Mouse (Mus musculus): ENCODE measurements at regions not wholly inside any gene's neighbourhood (a gene's known extent, or its start where the extent isn't known, plus 50 kb on each side); places are given as distances from the start of the nearest gene placed in this dataset.

DNA sequence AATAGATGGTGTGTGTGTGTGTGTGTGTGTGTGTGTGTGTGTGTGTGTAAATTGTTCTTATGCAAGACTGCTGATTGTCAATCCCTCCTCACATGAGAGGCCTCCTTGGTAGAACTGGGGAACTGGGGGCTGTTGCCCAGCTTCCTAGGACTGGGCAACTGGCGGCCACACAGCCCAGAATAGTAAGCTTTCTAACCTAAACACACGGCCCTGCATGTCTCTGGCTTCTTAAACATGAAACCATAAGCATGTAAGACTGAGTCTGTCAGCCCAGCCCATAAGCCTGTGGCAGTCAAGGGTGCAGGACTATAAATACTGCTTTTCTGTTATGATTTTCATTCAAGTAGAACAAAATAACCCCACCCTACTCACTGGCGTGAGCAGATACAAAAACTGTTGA, 60.7 kb downstream of the Ifng start:
- Histone ChIP-seq H3K36me3 (ENCODE audit: control insufficient read depth, insufficient read depth, low read length) (no peaks in the 10 kb centered on the region), H3K4me1 (ENCODE audit: control insufficient read depth, insufficient read depth, insufficient read length, low read length) (no peaks in the 10 kb centered on the region), H3K27me3 (ENCODE audit: control insufficient read depth, insufficient read depth, low read length) (no peaks in the 10 kb centered on the region), H3K4me3 (ENCODE audit: low read depth, low read length) (no peak overlapping the region), H3K27ac (ENCODE audit: insufficient read depth, low read depth, low read length) (no peak overlapping the region)
- 78% methylated on average over 3 of the region's 3 CpGs for WGBS
- no peak for TF ChIP-seq POLR2A (IDR thresholded peaks at IDR 0.05; ENCODE audit: low read depth, low read length)
- no peak for TF ChIP-seq CTCF (IDR thresholded peaks at IDR 0.05; ENCODE audit: extremely low read depth, insufficient read length, insufficient replicate concordance, low read depth, low read length)

DNA sequence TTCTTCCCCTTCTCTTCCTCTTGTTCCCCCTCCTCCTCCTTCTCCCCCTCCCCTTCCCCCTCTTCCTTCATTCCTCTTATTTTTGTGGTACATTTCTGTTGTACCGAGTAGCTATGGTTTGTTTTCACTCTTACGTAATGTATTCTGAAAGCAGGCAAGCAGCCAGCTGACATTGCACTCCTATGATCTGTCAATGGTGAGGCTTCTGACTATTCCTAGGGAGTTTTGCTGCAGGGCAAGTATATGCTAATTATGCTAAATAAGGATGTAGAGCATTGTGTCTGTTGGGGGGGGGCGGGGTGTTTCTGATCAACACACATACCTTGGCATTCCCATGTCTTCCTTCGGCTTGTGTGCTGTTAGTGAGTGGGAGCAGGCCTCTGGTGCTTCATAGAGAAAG, 64.0 kb downstream of the Ifng start:
- Histone ChIP-seq H3K27ac (ENCODE audit: insufficient read depth, low read depth, low read length) (no peak overlapping the region), H3K27me3 (ENCODE audit: control insufficient read depth, insufficient read depth, low read length) (no peaks in the 10 kb centered on the region), H3K4me3 (ENCODE audit: low read depth, low read length) (no peak overlapping the region), H3K4me1 (ENCODE audit: control insufficient read depth, insufficient read depth, insufficient read length, low read length) (no peaks in the 10 kb centered on the region), H3K36me3 (ENCODE audit: control insufficient read depth, insufficient read depth, low read length) (no peaks in the 10 kb centered on the region)
- no peak for TF ChIP-seq POLR2A (IDR thresholded peaks at IDR 0.05; ENCODE audit: low read depth, low read length)
- TF ChIP-seq CTCF (IDR thresholded peaks at IDR 0.05; ENCODE audit: extremely low read depth, insufficient read length, insufficient replicate concordance, low read depth, low read length) = no peak
- 65% methylated on average over 4 of the region's 4 CpGs for WGBS

DNA sequence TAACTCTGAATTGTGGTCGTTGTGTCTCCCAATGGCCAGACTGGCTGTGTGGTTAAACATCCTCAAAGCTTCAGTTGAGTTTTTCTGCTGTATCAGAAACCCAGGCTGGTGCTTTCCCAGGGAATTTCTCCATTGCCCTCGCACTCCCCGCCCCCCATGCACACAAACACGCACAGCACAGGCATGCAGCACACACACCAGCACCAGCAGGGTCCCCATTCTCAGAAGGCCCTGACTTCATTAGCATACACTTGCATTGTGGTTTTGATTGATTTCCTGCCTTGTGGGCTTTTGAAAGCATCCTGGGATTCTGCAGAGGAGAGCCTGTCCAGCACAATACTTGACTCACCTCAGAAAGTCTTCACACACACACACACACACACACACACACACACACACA, 65.3 kb downstream of the Ifng start:
- TF ChIP-seq POLR2A (IDR thresholded peaks at IDR 0.05; ENCODE audit: low read depth, low read length) = no peak
- no peak for TF ChIP-seq CTCF (IDR thresholded peaks at IDR 0.05; ENCODE audit: extremely low read depth, insufficient read length, insufficient replicate concordance, low read depth, low read length)
- no peaks in the 10 kb centered on the region for H3K36me3 ChIP-seq (ENCODE audit: control insufficient read depth, insufficient read depth, low read length)
- WGBS = 72% methylated on average over 4 of the region's 4 CpGs
- no peaks in the 10 kb centered on the region for H3K4me1 ChIP-seq (ENCODE audit: control insufficient read depth, insufficient read depth, insufficient read length, low read length)
- no peak overlapping the region for H3K27ac ChIP-seq (ENCODE audit: insufficient read depth, low read depth, low read length)
- no peaks in the 10 kb centered on the region for H3K27me3 ChIP-seq (ENCODE audit: control insufficient read depth, insufficient read depth, low read length)
- no peak overlapping the region for H3K4me3 ChIP-seq (ENCODE audit: low read depth, low read length)

DNA sequence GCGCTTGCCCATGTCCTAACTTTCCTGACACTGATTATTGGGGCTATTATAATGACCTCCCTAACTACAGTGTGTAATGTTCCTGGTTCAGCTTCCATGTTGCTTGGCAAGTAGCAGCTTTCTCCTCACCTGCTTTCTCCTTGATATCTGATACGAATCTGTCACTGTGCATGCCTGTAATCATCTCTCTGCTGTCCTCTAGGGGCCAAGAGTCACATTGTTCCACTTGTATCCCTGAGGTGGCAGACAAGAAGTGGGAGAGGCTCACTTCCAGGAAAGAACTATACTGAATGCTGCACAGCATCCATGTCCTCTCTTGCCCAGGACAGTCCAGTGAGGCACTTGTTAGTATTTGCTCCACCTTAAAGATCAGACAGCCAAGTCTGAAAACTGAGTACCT, 66.8 kb downstream of the Ifng start:
- 39% methylated on average over 2 of the region's 2 CpGs for WGBS
- TF ChIP-seq CTCF (IDR thresholded peaks at IDR 0.05; ENCODE audit: extremely low read depth, insufficient read length, insufficient replicate concordance, low read depth, low read length) = no peak
- TF ChIP-seq POLR2A (IDR thresholded peaks at IDR 0.05; ENCODE audit: low read depth, low read length) = no peak
- H3K27me3 ChIP-seq (ENCODE audit: control insufficient read depth, insufficient read depth, low read length) = no peaks in the 10 kb centered on the region
- H3K4me3 ChIP-seq (ENCODE audit: low read depth, low read length) = no peak overlapping the region
- no peak overlapping the region for H3K27ac ChIP-seq (ENCODE audit: insufficient read depth, low read depth, low read length)
- H3K4me1 ChIP-seq (ENCODE audit: control insufficient read depth, insufficient read depth, insufficient read length, low read length) = no peaks in the 10 kb centered on the region
- no peaks in the 10 kb centered on the region for H3K36me3 ChIP-seq (ENCODE audit: control insufficient read depth, insufficient read depth, low read length)

DNA sequence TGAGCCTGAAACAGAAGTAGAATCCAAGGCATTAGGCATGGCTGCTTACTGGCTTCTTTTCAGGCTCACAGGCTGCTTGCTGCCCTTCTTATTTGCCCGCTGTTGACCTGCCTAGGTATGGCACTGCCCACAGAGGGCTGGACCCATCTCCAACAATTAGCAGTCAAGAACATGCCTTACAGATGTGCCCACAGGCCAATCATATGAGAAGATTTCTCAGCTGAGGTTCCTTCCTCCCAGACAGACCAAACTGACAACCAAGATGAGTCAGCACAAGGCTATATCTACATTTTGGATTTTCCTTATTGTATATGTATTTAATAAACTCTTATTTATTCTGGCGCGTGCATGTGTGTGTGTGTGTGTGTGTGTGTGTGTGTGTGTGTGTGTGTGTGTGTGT, 76.0 kb downstream of the Ifng start:
- 87% methylated on average over 3 of the region's 3 CpGs for WGBS

DNA sequence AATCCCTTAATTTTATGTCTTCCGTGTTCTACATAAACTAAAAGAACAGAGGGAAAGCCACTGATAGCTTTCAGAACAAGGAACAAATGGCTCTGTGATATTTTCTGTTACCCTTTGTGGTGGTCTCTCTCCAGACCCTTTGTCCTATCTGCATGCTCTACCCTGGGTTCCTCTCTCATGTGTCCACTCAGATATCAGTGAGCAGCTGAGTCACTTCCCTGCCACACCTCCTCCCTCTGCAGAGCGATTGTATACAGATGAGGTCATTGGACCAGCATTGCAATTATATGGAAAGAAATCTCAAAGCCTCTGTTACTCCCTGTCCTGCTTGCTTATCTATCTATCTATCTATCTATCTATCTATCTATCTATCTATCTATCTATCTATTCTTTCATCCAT, 77.1 kb downstream of the Ifng start:
- Histone ChIP-seq H3K36me3 (ENCODE audit: control insufficient read depth, insufficient read depth, low read length) (no peaks in the 10 kb centered on the region), H3K27ac (ENCODE audit: insufficient read depth, low read depth, low read length) (no peak overlapping the region), H3K4me1 (ENCODE audit: control insufficient read depth, insufficient read depth, insufficient read length, low read length) (no peaks in the 10 kb centered on the region), H3K27me3 (ENCODE audit: control insufficient read depth, insufficient read depth, low read length) (no peaks in the 10 kb centered on the region), H3K4me3 (ENCODE audit: low read depth, low read length) (no peak overlapping the region)
- no peak for TF ChIP-seq POLR2A (IDR thresholded peaks at IDR 0.05; ENCODE audit: low read depth, low read length)
- no peak for TF ChIP-seq CTCF (IDR thresholded peaks at IDR 0.05; ENCODE audit: extremely low read depth, insufficient read length, insufficient replicate concordance, low read depth, low read length)
- 60% methylated on average over 2 of the region's 2 CpGs for WGBS

More for the DNA sequence above, 76.0 kb downstream of the Ifng start:
- Histone ChIP-seq H3K27me3 (ENCODE audit: control insufficient read depth, insufficient read depth, low read length) (no peaks in the 10 kb centered on the region), H3K36me3 (ENCODE audit: control insufficient read depth, insufficient read depth, low read length) (no peaks in the 10 kb centered on the region), H3K4me1 (ENCODE audit: control insufficient read depth, insufficient read depth, insufficient read length, low read length) (no peaks in the 10 kb centered on the region), H3K4me3 (ENCODE audit: low read depth, low read length) (no peak overlapping the region), H3K27ac (ENCODE audit: insufficient read depth, low read depth, low read length) (no peak overlapping the region)
- TF ChIP-seq CTCF (IDR thresholded peaks at IDR 0.05; ENCODE audit: extremely low read depth, insufficient read length, insufficient replicate concordance, low read depth, low read length) = no peak
- no peak for TF ChIP-seq POLR2A (IDR thresholded peaks at IDR 0.05; ENCODE audit: low read depth, low read length)

DNA sequence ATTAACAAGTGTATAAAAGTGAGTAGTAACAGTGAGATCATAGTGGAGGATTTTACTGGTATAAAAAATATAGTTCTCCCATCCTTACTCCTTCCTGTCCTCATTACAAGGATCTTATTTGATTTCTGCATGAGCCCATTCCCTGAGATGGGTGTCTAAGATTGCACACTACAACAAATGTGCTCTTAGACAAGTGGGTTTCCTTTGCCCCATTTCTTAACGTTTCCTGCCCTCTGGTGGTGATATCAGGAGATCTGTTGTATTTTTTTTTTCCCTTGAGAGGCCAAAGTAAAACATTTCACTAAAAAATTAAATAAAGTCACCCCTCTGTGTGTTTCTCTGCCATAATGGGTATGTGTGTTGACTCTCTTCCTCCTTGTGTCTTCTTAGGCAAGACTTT, 105.1 kb downstream of the Ifng start:
- no peaks in the 10 kb centered on the region for H3K27me3 ChIP-seq (ENCODE audit: control insufficient read depth, insufficient read depth, low read length)
- H3K4me3 ChIP-seq (ENCODE audit: low read depth, low read length) = no peak overlapping the region
- TF ChIP-seq CTCF (IDR thresholded peaks at IDR 0.05; ENCODE audit: extremely low read depth, insufficient read length, insufficient replicate concordance, low read depth, low read length) (no peak), POLR2A (IDR thresholded peaks at IDR 0.05; ENCODE audit: low read depth, low read length) (no peak)
- no peak overlapping the region for H3K27ac ChIP-seq (ENCODE audit: insufficient read depth, low read depth, low read length)
- H3K36me3 ChIP-seq (ENCODE audit: control insufficient read depth, insufficient read depth, low read length) = no peaks in the 10 kb centered on the region
- no peaks in the 10 kb centered on the region for H3K4me1 ChIP-seq (ENCODE audit: control insufficient read depth, insufficient read depth, insufficient read length, low read length)
- 4% methylated on average over 1 of the region's 1 CpGs for WGBS

DNA sequence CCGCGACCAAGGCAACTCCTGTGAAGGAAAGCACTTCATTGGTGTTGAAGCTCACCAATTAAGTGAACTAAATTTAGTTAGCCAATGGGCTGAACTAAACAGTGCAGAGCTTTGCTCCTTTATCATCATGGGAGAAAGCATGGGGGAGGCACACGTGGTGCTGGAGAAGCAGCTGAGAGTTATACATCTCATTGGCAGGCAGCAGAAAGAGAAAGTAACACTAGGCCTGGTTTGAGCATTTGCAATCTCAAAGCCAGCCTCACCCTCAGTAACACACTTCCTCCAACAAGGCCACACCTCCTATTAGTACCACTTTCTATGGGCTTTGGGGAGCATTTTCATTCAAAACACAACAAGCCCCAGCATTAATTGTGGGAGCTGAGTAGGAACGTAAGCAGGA, 109.4 kb downstream of the Ifng start:
- no peak overlapping the region for H3K4me3 ChIP-seq (ENCODE audit: low read depth, low read length)
- H3K27ac ChIP-seq (ENCODE audit: insufficient read depth, low read depth, low read length) = no peak overlapping the region
- H3K36me3 ChIP-seq (ENCODE audit: control insufficient read depth, insufficient read depth, low read length) = no peaks in the 10 kb centered on the region
- TF ChIP-seq POLR2A (IDR thresholded peaks at IDR 0.05; ENCODE audit: low read depth, low read length) = no peak
- no peak for TF ChIP-seq CTCF (IDR thresholded peaks at IDR 0.05; ENCODE audit: extremely low read depth, insufficient read length, insufficient replicate concordance, low read depth, low read length)
- H3K27me3 ChIP-seq (ENCODE audit: control insufficient read depth, insufficient read depth, low read length) = no peaks in the 10 kb centered on the region
- no peaks in the 10 kb centered on the region for H3K4me1 ChIP-seq (ENCODE audit: control insufficient read depth, insufficient read depth, insufficient read length, low read length)
- WGBS = 67% methylated on average over 4 of the region's 4 CpGs
